Mouse (Mus musculus): ENCODE results near the gene Hes3. TPM values are rescaled to one million over a fixed set of nuclear protein-coding genes. Genes with fewer than 3 reads are reported as not detected.

Hes3 gene
- polyA plus RNA-seq, 1 experiment from 2014 or later: 0.11 TPM

GRCm38 (mm10) chr4:152286887-152287286 lies 4.6 kb downstream of the Hes3 start:
- Histone ChIP-seq H3K9ac (ENCODE audit: low read depth, low read length) (peak overlapping the region; percentile 66), H3K4me2 (ENCODE audit: low read length) (peak overlapping the region; percentile 80), H3K4me3 (ENCODE audit: low read length) (peak overlapping the region; percentile 45), H3K4me1 (ENCODE audit: control insufficient read depth, insufficient read depth, low read depth, low read length) (peaks cover 38% of the 10 kb centered on the region), H3K9me3 (ENCODE audit: control insufficient read depth, low read length) (no peaks in the 10 kb centered on the region), H3K27ac (ENCODE audit: low read depth, low read length) (no peak overlapping the region), H3K36me3 (ENCODE audit: control insufficient read depth, insufficient read depth, low read length) (no peaks in the 10 kb centered on the region; the same call in 1 of the 2 replicates), H3K27me3 (replicated peaks; ENCODE audit: control insufficient read depth, insufficient read depth, low read length) (peaks cover 63% of the 10 kb centered on the region)
- ATAC-seq: no peak
- WGBS: 2% methylated on average over 25 of the region's 26 CpGs

DNA sequence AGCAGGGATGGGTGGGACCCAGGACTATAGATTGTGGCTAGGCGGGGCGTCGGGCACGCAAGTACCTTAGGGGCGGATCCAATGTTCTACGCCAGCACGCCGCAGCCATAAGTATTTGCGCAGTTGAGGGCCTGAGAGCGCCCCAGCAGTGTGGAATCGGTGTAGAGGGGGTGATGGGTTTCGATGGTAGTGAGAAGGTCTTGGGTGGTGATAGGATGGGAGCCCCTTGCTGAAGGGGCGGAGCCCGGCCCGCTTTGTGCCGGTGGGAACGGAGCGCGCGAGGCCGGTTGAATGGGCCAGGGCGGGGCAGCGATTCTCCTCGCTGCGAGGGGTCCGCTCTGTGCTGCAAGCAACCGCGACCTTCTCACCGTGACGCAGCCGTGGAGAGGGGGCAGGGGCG lies 5.3 kb downstream of the Hes3 start:
- peak overlapping the region; percentile 66 for H3K9ac ChIP-seq (ENCODE audit: low read depth, low read length)
- peak; percentile 50 for ATAC-seq
- peak overlapping the region; percentile 80 for H3K4me2 ChIP-seq (ENCODE audit: low read length)
- WGBS: 2% methylated on average over 28 of the region's 32 CpGs
- H3K4me1 ChIP-seq (ENCODE audit: control insufficient read depth, insufficient read depth, low read depth, low read length): peaks cover 38% of the 10 kb centered on the region
- peak overlapping the region; percentile 45 for H3K4me3 ChIP-seq (ENCODE audit: low read length)
- no peaks in the 10 kb centered on the region for H3K9me3 ChIP-seq (ENCODE audit: control insufficient read depth, low read length)
- peaks cover 63% of the 10 kb centered on the region for H3K27me3 ChIP-seq (replicated peaks; ENCODE audit: control insufficient read depth, insufficient read depth, low read length)
- no peaks in the 10 kb centered on the region; the same call in 1 of the 2 replicates for H3K36me3 ChIP-seq (ENCODE audit: control insufficient read depth, insufficient read depth, low read length)
- H3K27ac ChIP-seq (ENCODE audit: low read depth, low read length): no peak overlapping the region

- Histone ChIP-seq H3K4me1 (ENCODE audit: control insufficient read depth, insufficient read depth, low read depth, low read length) (peaks cover 32% of the 10 kb centered on the region), H3K9ac (ENCODE audit: low read depth, low read length) (no peak overlapping the region), H3K4me2 (ENCODE audit: low read length) (no peak overlapping the region; the same call in 1 of the 2 replicates), H3K9me3 (ENCODE audit: control insufficient read depth, low read length) (no peaks in the 10 kb centered on the region), H3K27ac (ENCODE audit: low read depth, low read length) (no peak overlapping the region), H3K4me3 (ENCODE audit: low read length) (no peak overlapping the region), H3K36me3 (ENCODE audit: control insufficient read depth, insufficient read depth, low read length) (no peaks in the 10 kb centered on the region; the same call in 1 of the 2 replicates), H3K27me3 (replicated peaks; ENCODE audit: control insufficient read depth, insufficient read depth, low read length) (peaks cover 64% of the 10 kb centered on the region)
- WGBS: 3% methylated on average over 10 of the region's 10 CpGs
- no peak for ATAC-seq
These were observed 6.0 kb downstream of the Hes3 start for GRCm38 (mm10) chr4:152285505-152285904.

- no peak overlapping the region for H3K27ac ChIP-seq (ENCODE audit: low read depth, low read length)
- no peaks in the 10 kb centered on the region for H3K9me3 ChIP-seq (ENCODE audit: control insufficient read depth, low read length)
- H3K4me3 ChIP-seq (ENCODE audit: low read length): peak overlapping the region; percentile 42
- H3K9ac ChIP-seq (ENCODE audit: low read depth, low read length): peak overlapping the region; percentile 56
- 6% methylated on average over 69 of the region's 70 CpGs for WGBS
- peak overlapping the region; percentile 66 for H3K4me2 ChIP-seq (ENCODE audit: low read length)
- ATAC-seq: peak; percentile 69
- H3K4me1 ChIP-seq (ENCODE audit: control insufficient read depth, insufficient read depth, low read depth, low read length): peaks cover 25% of the 10 kb centered on the region
- peaks cover 4% of the 10 kb centered on the region; the same call in 1 of the 2 replicates for H3K36me3 ChIP-seq (ENCODE audit: control insufficient read depth, insufficient read depth, low read length)
- peaks cover 63% of the 10 kb centered on the region for H3K27me3 ChIP-seq (replicated peaks; ENCODE audit: control insufficient read depth, insufficient read depth, low read length)
These were observed 8.1 kb downstream of the Hes3 start for GRCm38 (mm10) chr4:152283186-152283950.

GRCm38 (mm10) chr4:152282721-152283120 lies 8.7 kb downstream of the Hes3 start:
- no peak for ATAC-seq
- WGBS: 17% methylated on average over 34 of the region's 34 CpGs
- Histone ChIP-seq H3K27me3 (replicated peaks; ENCODE audit: control insufficient read depth, insufficient read depth, low read length) (peaks cover 61% of the 10 kb centered on the region), H3K4me1 (ENCODE audit: control insufficient read depth, insufficient read depth, low read depth, low read length) (peaks cover 25% of the 10 kb centered on the region), H3K9me3 (ENCODE audit: control insufficient read depth, low read length) (no peaks in the 10 kb centered on the region), H3K36me3 (ENCODE audit: control insufficient read depth, insufficient read depth, low read length) (peaks cover 4% of the 10 kb centered on the region; the same call in 1 of the 2 replicates), H3K9ac (ENCODE audit: low read depth, low read length) (peak overlapping the region; percentile 56), H3K4me3 (ENCODE audit: low read length) (peak overlapping the region; percentile 42), H3K4me2 (ENCODE audit: low read length) (peak overlapping the region; percentile 66), H3K27ac (ENCODE audit: low read depth, low read length) (no peak overlapping the region)

DNA sequence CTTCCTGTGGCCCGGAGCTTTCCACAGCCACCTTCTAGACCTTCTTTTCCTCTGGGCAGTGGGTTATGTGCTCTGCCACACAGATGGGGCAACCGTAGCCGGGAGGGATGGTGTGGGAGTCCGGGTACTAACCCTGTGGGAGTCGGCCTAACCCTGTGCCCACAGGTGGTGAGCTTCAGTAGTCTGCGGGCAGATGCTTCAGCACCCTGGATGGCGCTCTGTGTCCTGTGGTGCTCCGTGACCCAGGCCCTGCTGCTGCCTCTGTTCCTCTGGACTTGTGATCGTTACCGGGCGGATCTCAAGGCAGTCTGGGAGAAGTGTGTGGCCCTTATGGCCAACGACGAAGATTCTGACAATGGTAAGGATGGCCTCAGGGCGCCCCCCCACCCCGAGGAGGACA lies 9.9 kb downstream of the Hes3 start:
- Histone ChIP-seq H3K36me3 (ENCODE audit: control insufficient read depth, insufficient read depth, low read length) (peaks cover 4% of the 10 kb centered on the region; the same call in 1 of the 2 replicates), H3K4me3 (ENCODE audit: low read length) (no peak overlapping the region), H3K27me3 (replicated peaks; ENCODE audit: control insufficient read depth, insufficient read depth, low read length) (peaks cover 54% of the 10 kb centered on the region), H3K9ac (ENCODE audit: low read depth, low read length) (no peak overlapping the region), H3K4me1 (ENCODE audit: control insufficient read depth, insufficient read depth, low read depth, low read length) (peaks cover 17% of the 10 kb centered on the region), H3K27ac (ENCODE audit: low read depth, low read length) (no peak overlapping the region), H3K9me3 (ENCODE audit: control insufficient read depth, low read length) (no peaks in the 10 kb centered on the region), H3K4me2 (ENCODE audit: low read length) (no peak overlapping the region)
- WGBS: 63% methylated on average over 15 of the region's 15 CpGs
- no peak for ATAC-seq

- Histone ChIP-seq H3K27ac (ENCODE audit: low read depth, low read length) (no peak overlapping the region), H3K4me2 (ENCODE audit: low read length) (no peak overlapping the region), H3K9ac (ENCODE audit: low read depth, low read length) (no peak overlapping the region), H3K9me3 (ENCODE audit: control insufficient read depth, low read length) (no peaks in the 10 kb centered on the region), H3K27me3 (replicated peaks; ENCODE audit: control insufficient read depth, insufficient read depth, low read length) (peaks cover 42% of the 10 kb centered on the region), H3K4me1 (ENCODE audit: control insufficient read depth, insufficient read depth, low read depth, low read length) (peaks cover 23% of the 10 kb centered on the region), H3K4me3 (ENCODE audit: low read length) (no peak overlapping the region), H3K36me3 (ENCODE audit: control insufficient read depth, insufficient read depth, low read length) (peaks cover 4% of the 10 kb centered on the region; the same call in 1 of the 2 replicates)
- WGBS: 65% methylated on average over 22 of the region's 23 CpGs
- peak; percentile 48 for ATAC-seq
These were observed 12.5 kb downstream of the Hes3 start for GRCm38 (mm10) chr4:152278986-152279385.

GRCm38 (mm10) chr4:152277916-152278315 lies 13.5 kb downstream of the Hes3 start:
- no peak overlapping the region for H3K9ac ChIP-seq (ENCODE audit: low read depth, low read length)
- no peak overlapping the region for H3K4me2 ChIP-seq (ENCODE audit: low read length)
- ATAC-seq: no peak
- no peak overlapping the region for H3K27ac ChIP-seq (ENCODE audit: low read depth, low read length)
- no peaks in the 10 kb centered on the region for H3K9me3 ChIP-seq (ENCODE audit: control insufficient read depth, low read length)
- H3K4me1 ChIP-seq (ENCODE audit: control insufficient read depth, insufficient read depth, low read depth, low read length): peaks cover 26% of the 10 kb centered on the region
- H3K36me3 ChIP-seq (ENCODE audit: control insufficient read depth, insufficient read depth, low read length): peaks cover 4% of the 10 kb centered on the region; the same call in 1 of the 2 replicates
- peaks cover 34% of the 10 kb centered on the region for H3K27me3 ChIP-seq (replicated peaks; ENCODE audit: control insufficient read depth, insufficient read depth, low read length)
- H3K4me3 ChIP-seq (ENCODE audit: low read length): no peak overlapping the region
- 74% methylated on average over 2 of the region's 2 CpGs for WGBS

Data from hindbrain, embryonic 16.5 days (tissue).